Mouse (Mus musculus): ENCODE data around the gene Fancc.

DNA sequence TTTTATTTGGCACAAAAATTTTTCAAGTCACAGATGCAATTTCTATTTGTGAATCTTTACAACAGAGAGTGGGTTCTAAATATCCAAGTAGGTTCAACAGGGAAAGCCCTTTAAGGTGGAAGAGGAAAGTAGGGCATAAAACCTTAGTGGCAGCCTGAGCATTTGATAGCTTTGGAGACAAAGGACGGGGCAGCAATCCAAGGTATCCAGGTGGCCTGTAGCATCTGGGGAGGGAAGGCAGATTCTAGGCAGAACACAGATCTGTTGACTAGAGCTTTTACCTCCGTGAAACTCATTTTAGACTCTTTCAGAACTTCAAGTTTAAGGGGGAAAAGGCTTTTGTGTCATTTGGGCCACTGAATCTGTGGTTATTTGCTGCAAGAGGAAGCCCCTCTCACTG, 111.8 kb downstream of the Fancc start:
- no peak for TF ChIP-seq CTCF (IDR thresholded peaks at IDR 0.05; ENCODE audit: low read depth)
- TF ChIP-seq EP300 (IDR thresholded peaks at IDR 0.05; ENCODE audit: low read depth) = no peak
